Mouse (Mus musculus) brain, adult 10 weeks (tissue): ENCODE results near the gene Mrpl11. TPM values are rescaled to one million over a fixed set of nuclear protein-coding genes. Genes with fewer than 3 reads are reported as not detected.

ENCODE experiments used
- polyA plus RNA-seq: library from polyadenylated mRNA; stranded (reverse); fragments of 350-450 nt; fragmentation: Illumina TruSeq; extraction: RNeasy Lipid Tissue Mini Kit (QIAGEN cat#74804); gene quantifications from one replicate; pipeline ENCODE4 v1.2.3, GENCODE M21; 2015; ENCODE audit warnings: low read depth, low replicate concordance

Gene Mrpl11
- polyA plus RNA-seq: 106 TPM

GRCm38 (mm10) chr19:4961928-4962601 lies at the start of gene Mrpl11:
Gene Mrpl11 (plus strand): TSS chr19:4962147.

GRCm38 (mm10) chr19:4927904-4928531 lies 33.9 kb upstream of the Mrpl11 start, which contains the start of gene Dpp3:
Gene Dpp3 (minus strand): TSS chr19:4928287.

GRCm38 (mm10) chr19:4942551-4943252 lies 19.2 kb upstream of the Mrpl11 start, which contains the start of gene Peli3:
Gene Peli3 (minus strand): TSS chr19:4943127.

GRCm38 (mm10) chr19:4990256-4990625 lies 28.3 kb downstream of the Mrpl11 start, which contains the start of gene Npas4:
Gene Npas4 (minus strand): TSS chr19:4990316.

Other genes with a start within 250 kb of the Mrpl11 start
- 28.5 TPM for gene Rbm4b, start 205.7 kb upstream of the Mrpl11 start, polyA plus RNA-seq
- gene Rbm4, start 168.2 kb upstream of the Mrpl11 start, polyA plus RNA-seq: 41.4 TPM
- gene Gm21992, start 150.5 kb upstream of the Mrpl11 start, polyA plus RNA-seq: 15.5 TPM
- 18.0 TPM for gene Rbm14, start 150.5 kb upstream of the Mrpl11 start, polyA plus RNA-seq
- 37.6 TPM for gene Ccs, start 122.8 kb upstream of the Mrpl11 start, polyA plus RNA-seq
- gene Ccdc87, start 122.8 kb upstream of the Mrpl11 start, polyA plus RNA-seq: 1.8 TPM
- gene Ctsf, start 107.0 kb upstream of the Mrpl11 start, polyA plus RNA-seq: 85.3 TPM
- 1.2 TPM for gene Actn3, start 84.2 kb upstream of the Mrpl11 start, polyA plus RNA-seq
- 23.6 TPM for gene Zdhhc24, start 83.5 kb upstream of the Mrpl11 start, polyA plus RNA-seq
- 26.4 TPM for gene Bbs1, start 55.5 kb upstream of the Mrpl11 start, polyA plus RNA-seq
- 45.4 TPM for gene Dpp3, start 33.9 kb upstream of the Mrpl11 start, polyA plus RNA-seq
- gene Peli3, start 19.0 kb upstream of the Mrpl11 start, polyA plus RNA-seq: 16.6 TPM
- 12.4 TPM for gene Npas4, start 28.2 kb downstream of the Mrpl11 start, polyA plus RNA-seq
- 14.1 TPM for gene Slc29a2, start 61.7 kb downstream of the Mrpl11 start, polyA plus RNA-seq
- gene B4gat1, start 76.7 kb downstream of the Mrpl11 start, polyA plus RNA-seq: 133 TPM
- gene AC124502.3, start 76.7 kb downstream of the Mrpl11 start, polyA plus RNA-seq: 3.9 TPM
- 31.7 TPM for gene Brms1, start 79.2 kb downstream of the Mrpl11 start, polyA plus RNA-seq
- 38.7 TPM for gene Rin1, start 88.3 kb downstream of the Mrpl11 start, polyA plus RNA-seq
- 3.2 TPM for gene Cd248, start 105.9 kb downstream of the Mrpl11 start, polyA plus RNA-seq
- 107 TPM for gene Tmem151a, start 123.4 kb downstream of the Mrpl11 start, polyA plus RNA-seq
- gene Yif1a, start 126.4 kb downstream of the Mrpl11 start, polyA plus RNA-seq: 32.8 TPM
- 266 TPM for gene Cnih2, start 136.4 kb downstream of the Mrpl11 start, polyA plus RNA-seq
- gene Rab1b, start 144.9 kb downstream of the Mrpl11 start, polyA plus RNA-seq: 157 TPM
- 211 TPM for gene Klc2, start 156.4 kb downstream of the Mrpl11 start, polyA plus RNA-seq